Mouse (Mus musculus) kidney, embryonic 16.5 days (tissue): Measurements from ENCODE around the gene Rgs6. TPM values are rescaled to one million over a fixed set of nuclear protein-coding genes. Genes with fewer than 3 reads are reported as not detected.

Experiments used
- ATAC-seq: fragments of 200-750 bp; cut with Nextera tagmentation; 2 replicates; pipeline ENCODE4 v1.8.0; 2017; ENCODE audit warnings: moderate TSS enrichment; ENCODE audit not compliant: low FRiP score, low TSS enrichment
- H3K27ac ChIP-seq: fragments of 300-500 bp; sonication (generic); 2 replicates; pipeline ENCODE4 v1.5.1; 2014; ENCODE audit warnings: low read length
- H3K27me3 ChIP-seq: fragments of 300-500 bp; sonication (generic); 2 replicates; pipeline ENCODE4 v1.6.1; 2014; ENCODE audit warnings: low read length, control low read depth, mixed read lengths; ENCODE audit not compliant: insufficient read depth
- H3K36me3 ChIP-seq: fragments of 300-500 bp; sonication (generic); 2 replicates; pipeline ENCODE4 v1.6.1; 2014; ENCODE audit warnings: low read length, control low read depth, mixed read lengths; ENCODE audit not compliant: insufficient read depth
- H3K4me1 ChIP-seq: fragments of 300-500 bp; sonication (generic); 2 replicates; pipeline ENCODE4 v1.6.1; 2014; ENCODE audit warnings: low read length, control low read depth, mixed read lengths; ENCODE audit not compliant: insufficient read depth
- H3K4me2 ChIP-seq: fragments of 300-500 bp; sonication (generic); replicated peaks from 2 replicates; pipeline ENCODE4 v1.6.1; 2014; ENCODE audit warnings: low read depth, low read length
- H3K4me3 ChIP-seq: fragments of 300-500 bp; sonication (generic); 2 replicates; pipeline ENCODE4 v1.5.1; 2014; ENCODE audit warnings: mild to moderate bottlenecking, low read length
- H3K9ac ChIP-seq: fragments of 300-500 bp; sonication (generic); replicated peaks from 2 replicates; pipeline ENCODE4 v1.6.1; 2014; ENCODE audit warnings: low read length
- H3K9me3 ChIP-seq: fragments of 300-500 bp; sonication (generic); 2 replicates; pipeline ENCODE4 v1.6.1; 2016; ENCODE audit warnings: low read length, control low read depth
- WGBS: fragments of 180-500 bp; shearing (Covaris S2); extraction: QIAGEN DNeasy Blood & Tissue Kit; methylation state at CpG from one replicate; pipeline ENCODE4 v1.1.7; 2014; 5-methylcytosine and 5-hydroxymethylcytosine counted together
- polyA plus RNA-seq: library from polyadenylated mRNA; unstranded; fragments of >200 nt; fragmentation: Nextera tagmentation; extraction: Ambion mirVana; gene quantifications from 2 replicates; pipeline ENCODE4 v1.2.1, GENCODE M21; 2015

Rgs6 gene
- polyA plus RNA-seq, 1 experiment from 2014 or later, result 2.7 TPM

DNA sequence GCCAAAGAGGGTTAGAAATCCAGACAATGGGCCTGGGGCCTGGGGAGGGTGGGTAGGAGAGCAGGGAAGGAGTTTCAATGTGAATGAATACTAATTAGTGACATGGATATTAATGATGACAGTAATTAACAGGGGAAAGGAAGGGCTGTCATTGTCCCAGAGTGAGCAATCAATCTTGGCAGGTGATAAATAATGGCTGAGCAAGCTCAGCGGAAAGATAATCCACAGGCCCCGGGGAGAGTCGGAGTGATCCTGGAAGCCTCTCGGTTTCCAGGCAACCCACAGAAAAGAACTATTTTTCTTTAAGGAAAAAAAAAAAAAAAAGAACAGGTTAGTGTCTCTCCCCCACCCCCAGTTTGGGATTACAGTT lies 456.5 kb downstream of the Rgs6 start:
- no peaks in the 10 kb centered on the region for H3K9me3 ChIP-seq
- no peaks in the 10 kb centered on the region for H3K36me3 ChIP-seq
- H3K27me3 ChIP-seq, result no peaks in the 10 kb centered on the region
- no peak overlapping the region for H3K4me2 ChIP-seq
- no peak overlapping the region for H3K9ac ChIP-seq
- ATAC-seq, result no peak
- peaks cover 17% of the 10 kb centered on the region for H3K4me1 ChIP-seq
- no peak overlapping the region for H3K4me3 ChIP-seq
- H3K27ac ChIP-seq, result 0 out of 2 replicates have a peak overlapping the region, but pooled peaks have one; percentile 13
- 19% methylated on average over 4 of the region's 4 CpGs for WGBS

DNA sequence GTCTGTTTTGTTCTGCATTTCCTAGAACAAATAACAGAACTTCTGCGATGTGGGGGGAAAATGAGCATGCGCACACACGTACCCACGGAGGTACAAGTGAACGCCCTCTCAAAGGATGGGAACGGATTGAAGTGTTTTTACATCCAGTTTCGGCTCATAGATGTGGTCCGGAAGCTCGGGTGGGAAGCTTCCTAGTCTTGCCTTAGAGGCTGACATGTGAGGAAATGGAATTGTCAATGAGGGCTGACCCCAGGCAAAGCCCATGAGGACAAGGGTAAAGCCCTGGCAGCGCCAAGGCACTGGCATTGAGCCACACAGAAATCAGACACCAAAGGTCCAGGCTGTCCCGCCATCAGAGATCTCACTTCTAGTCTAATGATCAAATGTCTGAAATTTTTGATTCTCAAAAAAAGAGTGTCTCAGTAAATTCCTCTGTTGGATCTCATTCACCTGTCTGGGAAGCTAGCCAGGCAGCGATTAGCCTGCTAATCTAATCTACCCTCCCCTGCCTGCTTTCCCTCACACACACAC lies 457.0 kb downstream of the Rgs6 start:
- Histone ChIP-seq H3K4me1 (peaks cover 17% of the 10 kb centered on the region), H3K27me3 (no peaks in the 10 kb centered on the region), H3K36me3 (no peaks in the 10 kb centered on the region), H3K9me3 (no peaks in the 10 kb centered on the region), H3K4me3 (no peak overlapping the region), H3K4me2 (no peak overlapping the region), H3K9ac (no peak overlapping the region), H3K27ac (no peak overlapping the region)
- no peak for ATAC-seq
- 42% methylated on average over 12 of the region's 12 CpGs for WGBS

DNA sequence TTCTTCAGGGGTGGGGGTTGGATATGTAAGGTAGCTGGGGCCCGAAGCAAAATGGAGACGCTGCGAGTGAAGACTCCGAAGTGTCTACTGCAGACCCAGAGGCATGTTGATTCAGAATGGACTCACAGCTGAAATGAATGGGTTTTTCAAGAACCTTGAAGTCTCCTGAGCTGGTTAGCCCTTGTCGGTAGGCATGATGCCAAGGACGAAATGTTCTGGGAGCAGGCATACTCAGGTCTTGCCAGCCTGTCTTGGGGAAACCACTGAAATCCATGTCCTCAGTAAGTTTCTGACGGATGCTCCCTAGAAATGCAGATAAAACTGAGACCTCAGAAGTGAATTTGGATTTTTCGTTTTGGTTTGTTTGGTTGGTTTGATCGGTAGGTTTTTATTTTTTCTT lies 458.6 kb downstream of the Rgs6 start:
- no peaks in the 10 kb centered on the region for H3K9me3 ChIP-seq
- H3K4me2 ChIP-seq, result no peak overlapping the region
- no peaks in the 10 kb centered on the region for H3K36me3 ChIP-seq
- H3K9ac ChIP-seq, result no peak overlapping the region
- peaks cover 17% of the 10 kb centered on the region for H3K4me1 ChIP-seq
- H3K27ac ChIP-seq, result no peak overlapping the region
- WGBS, result 93% methylated on average over 9 of the region's 9 CpGs
- H3K4me3 ChIP-seq, result no peak overlapping the region
- ATAC-seq, result no peak
- H3K27me3 ChIP-seq, result no peaks in the 10 kb centered on the region

DNA sequence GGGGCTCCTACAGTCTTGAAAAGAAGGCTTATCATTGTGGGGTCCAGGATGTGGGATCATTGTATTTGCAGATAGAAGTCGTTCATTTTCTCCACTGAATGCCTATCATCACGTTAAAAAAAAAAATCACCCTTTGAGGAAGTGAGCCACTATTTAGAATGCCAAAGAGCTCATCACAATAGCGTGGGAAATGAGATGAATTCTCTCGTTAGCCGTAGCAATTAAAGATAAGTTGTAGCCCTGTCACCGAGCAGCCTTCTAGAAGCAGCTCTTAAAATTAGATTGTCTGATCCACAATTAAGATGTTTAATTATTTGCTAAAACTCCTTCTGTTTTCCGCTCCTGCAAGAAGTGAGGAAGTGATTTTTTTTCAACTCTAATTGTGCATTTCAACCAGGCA lies 459.6 kb downstream of the Rgs6 start:
- no peak for ATAC-seq
- Histone ChIP-seq H3K36me3 (no peaks in the 10 kb centered on the region), H3K4me1 (peaks cover 21% of the 10 kb centered on the region), H3K4me2 (no peak overlapping the region), H3K27ac (no peak overlapping the region), H3K4me3 (no peak overlapping the region), H3K9me3 (no peaks in the 10 kb centered on the region), H3K9ac (no peak overlapping the region), H3K27me3 (no peaks in the 10 kb centered on the region)
- 52% methylated on average over 7 of the region's 7 CpGs for WGBS

DNA sequence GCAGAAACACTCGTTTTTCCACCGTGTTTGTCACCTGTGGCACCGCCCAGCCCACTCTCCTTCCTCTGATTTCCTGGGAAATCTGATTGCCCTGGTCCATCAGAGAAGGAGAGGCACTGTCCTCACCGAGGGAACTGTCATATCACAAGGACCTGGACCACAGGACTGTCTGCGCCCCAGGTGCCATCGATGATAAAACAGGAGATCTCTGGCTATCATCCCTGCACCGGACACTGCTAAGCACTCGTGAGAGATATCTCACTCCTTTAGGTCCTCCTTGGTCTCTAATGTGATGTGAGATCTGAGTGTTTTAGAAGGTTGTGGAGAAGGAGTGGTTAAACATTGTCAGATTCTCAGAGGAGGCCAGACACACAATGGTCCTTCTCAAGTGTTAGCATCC lies 462.4 kb downstream of the Rgs6 start:
- H3K4me2 ChIP-seq, result no peak overlapping the region
- H3K9ac ChIP-seq, result no peak overlapping the region
- no peak overlapping the region for H3K4me3 ChIP-seq
- peaks cover 9% of the 10 kb centered on the region; the same call in 1 of the 2 replicates for H3K4me1 ChIP-seq
- 75% methylated on average over 8 of the region's 8 CpGs for WGBS
- peaks cover 7% of the 10 kb centered on the region; the same call in 1 of the 2 replicates for H3K9me3 ChIP-seq
- no peak overlapping the region for H3K27ac ChIP-seq
- no peaks in the 10 kb centered on the region for H3K27me3 ChIP-seq
- no peak for ATAC-seq
- H3K36me3 ChIP-seq, result no peaks in the 10 kb centered on the region

DNA sequence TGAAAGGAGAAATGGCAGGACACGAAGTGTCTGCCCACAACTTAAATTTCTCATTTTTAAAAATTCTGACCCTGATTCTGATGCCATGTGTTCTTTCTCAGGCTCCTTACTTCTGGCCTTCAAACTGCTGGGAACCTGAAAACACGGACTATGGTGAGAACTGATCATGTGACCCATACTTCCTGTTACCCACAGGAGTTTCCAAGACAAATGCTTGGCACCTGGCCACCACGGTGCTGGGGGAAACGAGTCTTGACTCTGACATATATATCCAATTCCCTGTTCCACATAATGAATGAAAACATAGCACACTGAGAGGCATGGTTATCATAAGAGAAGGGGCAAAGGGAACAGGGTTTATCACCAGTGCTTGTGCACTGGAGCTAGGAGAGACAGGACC lies 464.3 kb downstream of the Rgs6 start:
- Histone ChIP-seq H3K4me2 (no peak overlapping the region), H3K9ac (no peak overlapping the region), H3K27ac (no peak overlapping the region), H3K4me1 (peaks cover 9% of the 10 kb centered on the region; the same call in 1 of the 2 replicates), H3K9me3 (peaks cover 7% of the 10 kb centered on the region; the same call in 1 of the 2 replicates), H3K4me3 (no peak overlapping the region), H3K27me3 (no peaks in the 10 kb centered on the region), H3K36me3 (no peaks in the 10 kb centered on the region)
- no peak for ATAC-seq
- 35% methylated on average over 4 of the region's 4 CpGs for WGBS

DNA sequence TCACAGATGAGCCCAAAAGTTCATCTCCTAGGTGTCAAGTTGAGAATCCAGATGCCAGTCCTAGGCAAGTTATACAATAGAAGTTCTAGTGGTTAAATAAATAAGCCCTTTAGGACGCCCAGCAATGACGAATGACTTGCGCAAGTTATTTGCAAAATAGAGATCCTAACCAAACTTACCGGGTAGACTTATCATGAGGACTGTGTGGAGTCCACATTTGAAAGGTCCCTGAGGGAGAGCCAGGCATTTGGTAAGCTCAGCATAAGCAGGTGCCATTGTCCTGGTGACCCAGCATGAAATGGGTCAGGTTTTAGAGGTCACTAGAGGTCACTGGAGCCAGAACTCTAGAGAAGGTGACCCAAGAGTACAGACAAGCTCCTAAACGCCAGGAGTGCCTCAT lies 467.6 kb downstream of the Rgs6 start:
- H3K27me3 ChIP-seq, result no peaks in the 10 kb centered on the region
- H3K4me1 ChIP-seq, result 0 out of 2 replicates have a peak, but pooled peaks cover 3% of the 10 kb centered on the region
- no peak for ATAC-seq
- WGBS, result 86% methylated on average over 5 of the region's 5 CpGs
- H3K36me3 ChIP-seq, result no peaks in the 10 kb centered on the region
- H3K9ac ChIP-seq, result no peak overlapping the region
- H3K9me3 ChIP-seq, result peaks cover 7% of the 10 kb centered on the region; the same call in 1 of the 2 replicates
- no peak overlapping the region for H3K4me2 ChIP-seq
- H3K4me3 ChIP-seq, result no peak overlapping the region
- no peak overlapping the region for H3K27ac ChIP-seq

DNA sequence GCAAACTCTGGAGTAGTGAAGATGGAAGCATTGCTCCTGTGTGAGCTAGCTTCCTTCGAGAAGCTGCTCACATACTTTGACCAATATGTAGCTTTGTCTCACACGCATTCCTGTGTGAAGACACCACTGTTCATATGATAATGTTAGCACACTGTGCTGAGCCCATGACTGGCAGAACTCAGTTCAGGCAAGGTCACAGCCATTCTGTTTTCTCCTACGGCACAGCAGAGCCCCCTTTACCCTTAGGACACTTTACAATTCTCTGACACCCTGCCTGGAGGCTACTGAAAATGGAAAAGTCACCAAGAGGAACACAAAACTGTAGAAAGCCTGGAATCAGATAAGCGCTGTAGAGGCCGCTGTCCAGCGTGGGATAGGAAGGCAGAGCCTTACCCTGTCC lies 478.3 kb downstream of the Rgs6 start:
- no peaks in the 10 kb centered on the region for H3K36me3 ChIP-seq
- no peaks in the 10 kb centered on the region for H3K9me3 ChIP-seq
- no peak overlapping the region for H3K4me3 ChIP-seq
- H3K27me3 ChIP-seq, result no peaks in the 10 kb centered on the region
- H3K4me1 ChIP-seq, result peaks cover 5% of the 10 kb centered on the region; the same call in 1 of the 2 replicates
- H3K27ac ChIP-seq, result no peak overlapping the region
- ATAC-seq, result no peak
- WGBS, result 74% methylated on average over 6 of the region's 6 CpGs
- H3K4me2 ChIP-seq, result no peak overlapping the region
- H3K9ac ChIP-seq, result no peak overlapping the region

DNA sequence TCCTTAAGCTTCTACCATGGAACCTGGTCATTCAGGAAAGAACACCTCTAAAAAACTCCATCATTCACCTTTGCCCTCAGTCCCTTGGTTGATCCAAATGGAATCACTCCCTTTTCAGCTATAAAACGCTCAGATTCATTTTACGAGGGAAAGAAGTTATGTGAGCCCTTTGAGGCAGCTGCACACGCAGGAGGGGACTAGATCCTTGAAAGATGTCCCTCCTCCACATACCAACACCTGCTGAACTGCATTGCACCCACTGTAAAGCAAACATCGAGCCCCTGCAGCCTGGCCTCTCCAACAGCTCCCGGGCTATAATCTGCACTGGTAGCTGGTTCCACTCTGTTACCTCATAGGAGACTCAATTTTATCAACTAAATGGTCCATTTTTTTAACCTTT lies 482.8 kb downstream of the Rgs6 start:
- no peaks in the 10 kb centered on the region for H3K36me3 ChIP-seq
- H3K9me3 ChIP-seq, result no peaks in the 10 kb centered on the region
- H3K4me1 ChIP-seq, result peaks cover 24% of the 10 kb centered on the region
- no peak overlapping the region for H3K4me3 ChIP-seq
- H3K9ac ChIP-seq, result no peak overlapping the region
- H3K4me2 ChIP-seq, result no peak overlapping the region
- no peaks in the 10 kb centered on the region for H3K27me3 ChIP-seq
- H3K27ac ChIP-seq, result peak overlapping the region; percentile 35; the same call in 1 of the 2 replicates
- WGBS, result 20% methylated on average over 5 of the region's 5 CpGs
- ATAC-seq, result peak; percentile 69

DNA sequence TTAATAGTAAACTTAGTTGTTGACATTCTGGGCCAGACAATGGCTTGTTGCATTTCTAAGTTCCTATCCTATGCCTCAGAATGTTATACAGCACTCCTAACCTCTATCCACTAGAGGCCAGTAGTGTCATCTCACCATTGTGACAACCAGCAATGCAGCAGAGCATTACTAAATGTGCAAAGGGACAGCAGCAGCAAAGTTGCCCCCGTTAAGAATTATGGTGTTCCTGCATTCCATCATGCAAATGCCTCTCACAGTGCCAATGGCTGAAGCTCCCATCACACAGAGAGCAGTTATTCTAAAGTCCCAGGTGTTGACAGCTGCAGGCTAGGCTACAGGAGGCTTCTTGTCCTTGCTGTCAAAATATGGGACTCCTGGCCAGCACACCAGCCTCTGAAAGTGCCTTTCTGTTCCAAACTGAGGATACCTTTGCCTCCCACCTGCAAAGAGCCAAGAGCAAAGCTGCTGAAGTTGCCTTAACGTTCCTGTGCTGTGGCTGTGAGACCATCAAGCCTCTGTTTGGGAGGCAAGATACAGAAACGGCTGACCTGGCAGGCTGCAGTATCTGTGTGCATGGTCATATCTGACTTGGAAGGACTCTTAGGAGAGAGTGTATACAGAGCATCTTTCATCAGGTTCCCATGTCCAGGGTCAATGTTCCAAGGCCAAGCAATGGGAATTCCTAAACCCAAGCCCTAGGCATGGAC lies 484.2 kb downstream of the Rgs6 start:
- WGBS, result 28% methylated on average over 3 of the region's 3 CpGs

More for the DNA sequence above, 484.2 kb downstream of the Rgs6 start:
- Histone ChIP-seq H3K27ac (0 out of 2 replicates have a peak overlapping the region, but pooled peaks have one; percentile 57), H3K27me3 (no peaks in the 10 kb centered on the region), H3K4me3 (no peak overlapping the region), H3K4me1 (peaks cover 24% of the 10 kb centered on the region), H3K36me3 (no peaks in the 10 kb centered on the region), H3K9me3 (no peaks in the 10 kb centered on the region), H3K4me2 (no peak overlapping the region), H3K9ac (no peak overlapping the region)
- no peak for ATAC-seq
